15 mouse cellular contexts compared by ENCODE assay signal in genomic region chr1:133701824-133702223, GRCm38 (mm10). TPM values are rescaled to one million over a fixed set of nuclear protein-coding genes. Genes with fewer than 3 reads are reported as not detected.
DNase-seq lines count a peak whose midpoint lies in the region; ATAC-seq and TF ChIP-seq lines count a peak whose summit lies in the region.
"Not testable (repeated sequence)": the region's sequence is repeated elsewhere in the genome, so short reads cannot be mapped to it uniquely, and the experiment has no call there.
"Had no signal": no experiment of that assay in that cellular context is flagged by ENCODE, and none has a peak within 500 bp of the region (broad histone marks: within the 10 kb centered on the region; RNA-seq: fewer than 3 reads in every experiment).

No protein-coding gene starts in this region.

- peak; percentile 21 for TF ChIP-seq CTCF in E14TG2a.4 (conservative IDR thresholded peaks at IDR 0.05; ENCODE audit: low read length)
- TF ChIP-seq CTCF in intestine, postnatal 0 days (IDR thresholded peaks at IDR 0.05; ENCODE audit: low read depth) = peak; percentile 68
- peak; percentile 47 for TF ChIP-seq CTCF in left cerebral cortex, adult 2 months (IDR thresholded peaks at IDR 0.05)

- H3K9ac ChIP-seq in forebrain, embryonic 14.5 days (ENCODE audit: low read length); intestine, postnatal 0 days (ENCODE audit: low read depth, low read length): not testable (repeated sequence)

- not testable (repeated sequence) for H3K9me3 ChIP-seq in E14TG2a.4 (ENCODE audit: low read length); forebrain, embryonic 14.5 days (replicated peaks; ENCODE audit: control insufficient read depth, low read length); intestine, postnatal 0 days (ENCODE audit: control insufficient read depth)

- intact Hi-C loops in left cerebral cortex, adult 2 months (cut with DNase I) = not testable (repeated sequence)

- not testable (repeated sequence) for ATAC-seq in forebrain, embryonic 14.5 days; intestine, postnatal 0 days

- H3K36me3 ChIP-seq in E14TG2a.4 (ENCODE audit: insufficient read depth, low read length); forebrain, embryonic 14.5 days (ENCODE audit: control insufficient read depth, insufficient read depth, low read length); intestine, postnatal 0 days (ENCODE audit: control insufficient read depth, insufficient read depth); splenic B cell, adult 2 months (ENCODE audit: control insufficient read depth, insufficient read depth, low read length, poor library complexity, severe bottlenecking): not testable (repeated sequence)

- not testable (repeated sequence) for H3K27ac ChIP-seq in forebrain, embryonic 14.5 days (ENCODE audit: low read depth, low read length); intestine, postnatal 0 days (ENCODE audit: low read depth, low read length); left cerebral cortex, adult 2 months

- WGBS in forebrain, embryonic 14.5 days = 18% methylated on average over 1 of the region's 2 CpGs
- WGBS in intestine, postnatal 0 days = 11% methylated on average over 1 of the region's 2 CpGs

- H3K4me1 ChIP-seq in E14TG2a.4 (replicated peaks; ENCODE audit: low read depth, low read length) = peaks cover 15% of the 10 kb centered on the region
- H3K4me1 ChIP-seq in forebrain, embryonic 14.5 days (ENCODE audit: control insufficient read depth, insufficient read depth, low read length); intestine, postnatal 0 days (replicated peaks; ENCODE audit: control insufficient read depth, insufficient read depth, low read length): not testable (repeated sequence)

- H3K4me2 ChIP-seq in forebrain, embryonic 14.5 days (ENCODE audit: low read length); intestine, postnatal 0 days (replicated peaks; ENCODE audit: low read depth): not testable (repeated sequence)

- H3K4me3 ChIP-seq in E14TG2a.4 (replicated peaks; ENCODE audit: low read length); forebrain, embryonic 14.5 days (ENCODE audit: low read depth, low read length); intestine, postnatal 0 days (ENCODE audit: low read depth, low read length); left cerebral cortex, adult 2 months: not testable (repeated sequence)

- DNase-seq in adipocyte (ENCODE audit: low spot score) = peak; percentile 41
- peak; percentile 19 for DNase-seq in forebrain, embryonic 14.5 days (ENCODE audit: low spot score)
- DNase-seq in left cerebral cortex, adult 2 months (ENCODE audit: extremely low spot score in 1 of 2, low spot score in 2 of 2) = not testable (repeated sequence)
- peak; percentile 48 for DNase-seq in lung, postnatal 25 days (ENCODE audit: low spot score)
- peak; percentile 44 for DNase-seq in splenic B cell, adult 2 months (ENCODE audit: low read depth, low spot score)

- not testable (repeated sequence) for H3K27me3 ChIP-seq in E14TG2a.4 (ENCODE audit: insufficient read depth, low read length); forebrain, embryonic 14.5 days (replicated peaks; ENCODE audit: control insufficient read depth, insufficient read depth, low read length); intestine, postnatal 0 days (replicated peaks; ENCODE audit: control insufficient read depth, insufficient read depth, low read length); splenic B cell, adult 2 months (ENCODE audit: control insufficient read depth, insufficient read depth, low read length, poor library complexity, severe bottlenecking)

RNA-seq across cellular contexts. Expression of gene Lax1, which starts 11.9 kb away (rescaled TPM):
- polyA plus RNA-seq in forebrain, embryonic 14.5 days (2014; fragmentation: Nextera tagmentation; extraction: Ambion mirVana) = not detected in 2 replicates
- polyA plus RNA-seq in intestine, postnatal 0 days (2015; fragmentation: Nextera tagmentation; extraction: Ambion mirVana) = 0.38 and 0.47 TPM in 2 replicates
- total RNA-seq in left cerebral cortex, adult 2 months (2021) = under 1 TPM in 1 of 2 experiments, not detected in 1; 0.65 TPM
- polyA plus RNA-seq: hindbrain, embryonic 10.5 days; macrophage had no signal

RNA-seq across cellular contexts. Expression of gene Gm38394, which starts 40.7 kb away (rescaled TPM):
- 3.6 and 4.9 TPM in 2 replicates for polyA plus RNA-seq in forebrain, embryonic 14.5 days (2014; fragmentation: Nextera tagmentation; extraction: Ambion mirVana)
- 1.9 and 2.5 TPM in 2 replicates for polyA plus RNA-seq in intestine, postnatal 0 days (2015; fragmentation: Nextera tagmentation; extraction: Ambion mirVana)
- total RNA-seq in left cerebral cortex, adult 2 months (2021) = 10 to 100 TPM; 30.9 to 33.7 TPM

RNA-seq across cellular contexts. Expression of gene Zbed6, which starts 41.1 kb away (rescaled TPM):
- polyA plus RNA-seq in forebrain, embryonic 14.5 days (2014; fragmentation: Nextera tagmentation; extraction: Ambion mirVana) = not detected in 2 replicates
- polyA plus RNA-seq in intestine, postnatal 0 days (2015; fragmentation: Nextera tagmentation; extraction: Ambion mirVana) = 0.90 and 0.93 TPM in 2 replicates
- 1 to 10 TPM; 6.3 to 7.1 TPM for total RNA-seq in left cerebral cortex, adult 2 months (2021)
- polyA plus RNA-seq: embryonic facial prominence, embryonic 15.5 days; forebrain, embryonic 11.5 days; heart, embryonic 13.5 days; hindbrain, embryonic 10.5 days; intestine, embryonic 14.5 days; liver, embryonic 11.5 days; midbrain, embryonic 12.5 days had no signal
